7 mouse cellular contexts compared by ENCODE assay signal in the genomic region with DNA sequence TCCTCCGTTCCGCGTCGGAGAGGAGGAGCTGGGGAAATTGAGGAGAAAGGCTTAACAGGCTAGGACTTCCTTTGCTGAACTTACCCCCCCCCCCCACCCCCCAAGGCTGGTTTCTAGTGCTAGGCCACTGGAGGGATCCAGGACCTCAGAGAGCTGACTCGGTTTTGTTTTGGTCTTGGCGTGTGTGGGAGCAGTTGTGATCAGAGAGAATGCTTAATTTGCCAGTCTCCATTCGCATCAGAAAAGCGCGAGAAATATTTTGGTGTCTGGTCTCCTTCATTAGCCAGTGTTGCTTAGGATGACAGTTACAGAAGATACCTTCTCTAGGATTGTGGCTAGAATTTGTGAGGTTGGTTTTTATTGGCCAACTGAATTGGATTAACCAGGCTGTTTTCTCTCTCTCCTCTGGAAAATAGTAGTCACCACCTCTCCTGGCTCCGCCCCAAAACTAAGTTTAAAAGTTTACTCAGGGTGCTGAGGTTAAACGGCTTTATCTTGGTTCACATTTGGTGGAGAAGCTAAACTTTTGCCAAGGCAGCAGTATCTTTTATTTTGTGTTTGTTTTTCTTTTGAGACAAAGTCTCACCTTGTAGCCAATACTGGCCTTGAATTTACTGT. TPM values are rescaled to one million over a fixed set of nuclear protein-coding genes. Genes with fewer than 3 reads are reported as not detected.
DNase-seq lines count a peak whose midpoint lies in the region; ATAC-seq and TF ChIP-seq lines count a peak whose summit lies in the region.

No protein-coding gene starts in this region.

- peak; percentile 80 for DNase-seq in CD4-positive helper T cell, adult 2 months (ENCODE audit: low read depth, low spot score)
- DNase-seq in MEL (ENCODE audit: low read depth, low spot score) = peak; percentile 96
- DNase-seq in hindbrain, embryonic 11.5 days (ENCODE audit: low spot score) = no peak
- DNase-seq in right cerebral cortex, postnatal 36 days (ENCODE audit: low spot score in 2 of 2) = no peak

- H3K27ac ChIP-seq in MEL (ENCODE audit: control insufficient read depth, low read depth, low read length) = peak overlapping the region; percentile 91
- H3K27ac ChIP-seq in hindbrain, embryonic 11.5 days (ENCODE audit: low read depth, low read length) = peak overlapping the region; percentile 97
- peak overlapping the region; percentile 99 for H3K27ac ChIP-seq in limb, embryonic 15.5 days

- WGBS in hindbrain, embryonic 11.5 days = 10% methylated on average over 11 of the region's 11 CpGs
- 5% methylated on average over 11 of the region's 11 CpGs for WGBS in limb, embryonic 15.5 days

- H3ac ChIP-seq in myocyte (ENCODE audit: control insufficient read depth, insufficient read length) = peak overlapping the region; percentile 72

- no peak for TF ChIP-seq CTCF in MEL (IDR thresholded peaks at IDR 0.05 in 2 of 3, conservative IDR thresholded peaks at IDR 0.05 in 1 of 3; ENCODE audit: control insufficient read depth in 1 of 3, insufficient read depth in 1 of 3, low read depth in 2 of 3, low read length in 3 of 3, poor library complexity in 1 of 3, severe bottlenecking in 1 of 3)

- H3K36me3 ChIP-seq in MEL (ENCODE audit: control insufficient read depth in 1 of 2, insufficient read depth in 2 of 2, low read length in 2 of 2) (peaks cover 2 to 31% of the 10 kb centered on the region in 2 experiments), myocyte (ENCODE audit: control insufficient read depth, insufficient read depth) (no peaks in the 10 kb centered on the region)
- no peaks in the 10 kb centered on the region for H3K36me3 ChIP-seq in hindbrain, embryonic 11.5 days (ENCODE audit: control insufficient read depth, insufficient read depth, low read length)
- peaks cover 14% of the 10 kb centered on the region for H3K36me3 ChIP-seq in limb, embryonic 15.5 days

- H3K9me3 ChIP-seq in MEL (replicated peaks; ENCODE audit: insufficient read depth, low read length) = no peaks in the 10 kb centered on the region
- no peaks in the 10 kb centered on the region for H3K9me3 ChIP-seq in hindbrain, embryonic 11.5 days (ENCODE audit: control insufficient read depth, low read length)
- H3K9me3 ChIP-seq in limb, embryonic 15.5 days = no peaks in the 10 kb centered on the region

- ATAC-seq in erythroblast, adult 5-6 weeks (replicated peaks; ENCODE audit: low FRiP score, poor library complexity, severe bottlenecking) = peak; percentile 72
- peak; percentile 43; the same call in 1 of the 2 replicates for ATAC-seq in hindbrain, embryonic 11.5 days (ENCODE audit: low FRiP score)
- 0 out of 2 replicates have a peak, but pooled peaks have one; percentile 10 for ATAC-seq in limb, embryonic 15.5 days (ENCODE audit: insufficient number of reproducible peaks, low FRiP score, low TSS enrichment, low read depth)

- TF ChIP-seq EP300 in MEL (IDR thresholded peaks at IDR 0.05; ENCODE audit: low read depth in 1 of 2, low read length in 2 of 2) = peak; percentile 65 to 77

- TF ChIP-seq RAD21 in MEL (IDR thresholded peaks at IDR 0.05; ENCODE audit: low read depth, low read length) = no peak

- peaks cover 12 to 13% of the 10 kb centered on the region in 2 experiments for H3K4me1 ChIP-seq in MEL (ENCODE audit: control insufficient read depth in 1 of 2, insufficient read depth in 2 of 2, low read length in 2 of 2)
- no peaks in the 10 kb centered on the region for H3K4me1 ChIP-seq in hindbrain, embryonic 11.5 days (replicated peaks; ENCODE audit: control insufficient read depth, insufficient read depth, low read length)
- H3K4me1 ChIP-seq in limb, embryonic 15.5 days = peaks cover 14% of the 10 kb centered on the region

- TF ChIP-seq POLR2A in MEL (IDR thresholded peaks at IDR 0.05; ENCODE audit: control insufficient read depth in 1 of 2, insufficient read depth in 1 of 2, low read depth in 1 of 2, low read length in 2 of 2, poor library complexity in 1 of 2) = no peak; a peak in 1 of 4 replicates
- no peak for TF ChIP-seq POLR2A in myocyte (IDR thresholded peaks at IDR 0.05; ENCODE audit: insufficient read length, low read depth)

- H3K4me2 ChIP-seq in hindbrain, embryonic 11.5 days (replicated peaks; ENCODE audit: low read depth, low read length) = peak overlapping the region; percentile 68
- peak overlapping the region; percentile 55 for H3K4me2 ChIP-seq in limb, embryonic 15.5 days
- peak overlapping the region; percentile 92 for H3K4me2 ChIP-seq in myocyte (ENCODE audit: low read depth)

- H3K4me3 ChIP-seq in MEL (ENCODE audit: control insufficient read depth in 1 of 2, insufficient read depth in 1 of 2, low read depth in 2 of 2, low read length in 2 of 2) = peak overlapping the region; percentile 95 to 97
- H3K4me3 ChIP-seq in hindbrain, embryonic 11.5 days (ENCODE audit: low read depth, low read length) = peak overlapping the region; percentile 74
- peak overlapping the region; percentile 96 for H3K4me3 ChIP-seq in limb, embryonic 15.5 days
- H3K4me3 ChIP-seq in myocyte = peak overlapping the region; percentile 82

- H3K79me2 ChIP-seq in MEL (ENCODE audit: control insufficient read depth, insufficient read depth, low read length, poor library complexity) (peaks cover 36% of the 10 kb centered on the region), myocyte (ENCODE audit: control insufficient read depth, insufficient read depth) (peaks cover 48% of the 10 kb centered on the region)

- H3K27me3 ChIP-seq in MEL (ENCODE audit: control insufficient read depth in 1 of 2, insufficient read depth in 2 of 2, low read length in 2 of 2) (no peaks in the 10 kb centered on the region), myocyte (ENCODE audit: control insufficient read depth, insufficient read depth, insufficient read length) (no peaks in the 10 kb centered on the region)
- H3K27me3 ChIP-seq in hindbrain, embryonic 11.5 days (ENCODE audit: control insufficient read depth, insufficient read depth, low read length) = no peaks in the 10 kb centered on the region
- H3K27me3 ChIP-seq in limb, embryonic 15.5 days = no peaks in the 10 kb centered on the region

- peak overlapping the region; percentile 93 for H3K9ac ChIP-seq in MEL (ENCODE audit: control insufficient read depth, low read depth, low read length, poor library complexity, severe bottlenecking)
- H3K9ac ChIP-seq in hindbrain, embryonic 11.5 days (ENCODE audit: low read depth, low read length) = peak overlapping the region; percentile 91
- H3K9ac ChIP-seq in limb, embryonic 15.5 days = peak overlapping the region; percentile 91

TF ChIP-seq in MEL, 35 proteins besides CTCF, POLR2A, EP300 and RAD21 (continues in another document):
- no peak for TF ChIP-seq USF1 (IDR thresholded peaks at IDR 0.05; ENCODE audit: low read depth, low read length)
- TF ChIP-seq SMC3 (IDR thresholded peaks at IDR 0.05; ENCODE audit: low read depth, low read length) = no peak
- TF ChIP-seq MYB (IDR thresholded peaks at IDR 0.05; ENCODE audit: low read depth, low read length) = peak; percentile 57; the same call in 1 of the 2 replicates

TF ChIP-seq in myocyte, 11 proteins besides CTCF, POLR2A, EP300 and RAD21 (continues in another document):
- TF ChIP-seq E2F4 (IDR thresholded peaks at IDR 0.05; ENCODE audit: insufficient read depth) = no peak
- no peak for TF ChIP-seq MYOG (IDR thresholded peaks at IDR 0.05; ENCODE audit: control insufficient read depth in 1 of 3, insufficient read depth in 1 of 3, insufficient read length in 2 of 3, low read depth in 2 of 3)
- TF ChIP-seq MAX (IDR thresholded peaks at IDR 0.05; ENCODE audit: low read depth) = no peak
- TF ChIP-seq MYOD1 (IDR thresholded peaks at IDR 0.05; ENCODE audit: control insufficient read depth in 1 of 3, insufficient read length in 2 of 3, low read depth in 2 of 3) = no peak

RNA-seq across cellular contexts. Expression of a gene that starts 0.7 kb away (rescaled TPM):
- total RNA-seq in MEL (2012; rRNA removed) = 4.1 and 5.2 TPM in 2 replicates
- 1 to 10 TPM in 1 of 2 experiments, not detected in 1; 6.8 TPM for polyA plus RNA-seq in MEL (2012; ENCODE audit: insufficient read depth in 1 of 2, insufficient read length in 2 of 2, low read depth in 1 of 2, low replicate concordance in 2 of 2, missing spikeins in 1 of 2)
- total RNA-seq in erythroblast, adult 5-6 weeks (2015; ENCODE audit: low replicate concordance) = 9.4 and 17.6 TPM in 2 replicates
- total RNA-seq in erythroblast, adult 5-6 weeks (2017; ENCODE audit: low replicate concordance) = 5.6 and 7.0 TPM in 2 replicates
- 27.8 and 29.5 TPM in 2 replicates for polyA plus RNA-seq in hindbrain, embryonic 11.5 days (2014; fragmentation: Nextera tagmentation; extraction: Ambion mirVana)
- polyA plus RNA-seq in limb, embryonic 15.5 days (2015; fragmentation: Nextera tagmentation; extraction: Ambion mirVana) = 29.1 and 29.4 TPM in 2 replicates
- 10.5 TPM for polyA plus RNA-seq in myocyte (2012; fragmentation: generic; extraction: Trizol)

RNA-seq across cellular contexts. Expression of a gene that starts 0.9 kb away (rescaled TPM):
- 11.6 and 13.6 TPM in 2 replicates for total RNA-seq in MEL (2012; rRNA removed)
- polyA plus RNA-seq in MEL (2012; ENCODE audit: insufficient read depth in 1 of 2, insufficient read length in 2 of 2, low read depth in 1 of 2, low replicate concordance in 2 of 2, missing spikeins in 1 of 2) (10 to 100 TPM in 1 of 2 experiments, not detected in 1; 19.0 TPM), myocyte (2012; fragmentation: generic; extraction: Trizol) (14.7 TPM)
- 68.8 and 80.9 TPM in 2 replicates for total RNA-seq in erythroblast, adult 5-6 weeks (2015; ENCODE audit: low replicate concordance)
- 157 and 187 TPM in 2 replicates for total RNA-seq in erythroblast, adult 5-6 weeks (2017; ENCODE audit: low replicate concordance)
- polyA plus RNA-seq in hindbrain, embryonic 11.5 days (2014; fragmentation: Nextera tagmentation; extraction: Ambion mirVana) = 16.7 and 20.7 TPM in 2 replicates
- 14.6 and 17.6 TPM in 2 replicates for polyA plus RNA-seq in limb, embryonic 15.5 days (2015; fragmentation: Nextera tagmentation; extraction: Ambion mirVana)

RNA-seq across cellular contexts. Expression of a gene that starts 28.6 kb away (rescaled TPM):
- 165 and 178 TPM in 2 replicates for total RNA-seq in MEL (2012; rRNA removed)
- 100 to 1,000 TPM; 123 to 129 TPM for polyA plus RNA-seq in MEL (2012; ENCODE audit: insufficient read depth in 1 of 2, insufficient read length in 2 of 2, low read depth in 1 of 2, low replicate concordance in 2 of 2, missing spikeins in 1 of 2)
- total RNA-seq in erythroblast, adult 5-6 weeks (2015; ENCODE audit: low replicate concordance) = 8.8 and 10.0 TPM in 2 replicates
- total RNA-seq in erythroblast, adult 5-6 weeks (2017; ENCODE audit: low replicate concordance) = 9.5 and 13.9 TPM in 2 replicates
- polyA plus RNA-seq in hindbrain, embryonic 11.5 days (2014; fragmentation: Nextera tagmentation; extraction: Ambion mirVana) = 43.1 and 45.5 TPM in 2 replicates
- polyA plus RNA-seq in limb, embryonic 15.5 days (2015; fragmentation: Nextera tagmentation; extraction: Ambion mirVana) = 45.4 and 46.6 TPM in 2 replicates
- polyA plus RNA-seq in myocyte (2012; fragmentation: generic; extraction: Trizol) = 26.7 TPM

RNA-seq across cellular contexts. Expression of a gene that starts 29.6 kb away (rescaled TPM):
- total RNA-seq in MEL (2012; rRNA removed) = 7.2 and 8.0 TPM in 2 replicates
- 10 to 100 TPM in 1 of 2 experiments, not detected in 1; 15.1 TPM for polyA plus RNA-seq in MEL (2012; ENCODE audit: insufficient read depth in 1 of 2, insufficient read length in 2 of 2, low read depth in 1 of 2, low replicate concordance in 2 of 2, missing spikeins in 1 of 2)
- total RNA-seq in erythroblast, adult 5-6 weeks (2015; ENCODE audit: low replicate concordance) = 0.96 TPM in 1 of 2 replicates, not detected in the other
- total RNA-seq in erythroblast, adult 5-6 weeks (2017; ENCODE audit: low replicate concordance) = 0.14 and 0.43 TPM in 2 replicates
- polyA plus RNA-seq in hindbrain, embryonic 11.5 days (2014; fragmentation: Nextera tagmentation; extraction: Ambion mirVana) = 6.3 and 6.8 TPM in 2 replicates
- 5.8 and 6.6 TPM in 2 replicates for polyA plus RNA-seq in limb, embryonic 15.5 days (2015; fragmentation: Nextera tagmentation; extraction: Ambion mirVana)
- 12.3 TPM for polyA plus RNA-seq in myocyte (2012; fragmentation: generic; extraction: Trizol)

Comparison
In these comparisons a context has a peak if more than half of its experiments do, and no peak if none do; other contexts are left out.
1. DNase-seq: peak in CD4-positive helper T cell, adult 2 months (single experiment) and MEL (single experiment); none in hindbrain, embryonic 11.5 days (single experiment) and right cerebral cortex, postnatal 36 days (0 of 2).
2. ATAC-seq: peak in every context shown above with its lines; median percentile 72 in erythroblast, adult 5-6 weeks; 43 in hindbrain, embryonic 11.5 days; 10 in limb, embryonic 15.5 days.
3. Peak in every context shown above with its lines, with median percentiles within 50 percentile points of each other: H3K27ac ChIP-seq, H3K4me3 ChIP-seq, H3K9ac ChIP-seq and H3K4me2 ChIP-seq.